Mouse (Mus musculus): ENCODE data around the gene Svs1.
A peak's percentile ranks its signal among the peaks of the same experiment; 100 is the strongest.

The Svs1 gene

DNA sequence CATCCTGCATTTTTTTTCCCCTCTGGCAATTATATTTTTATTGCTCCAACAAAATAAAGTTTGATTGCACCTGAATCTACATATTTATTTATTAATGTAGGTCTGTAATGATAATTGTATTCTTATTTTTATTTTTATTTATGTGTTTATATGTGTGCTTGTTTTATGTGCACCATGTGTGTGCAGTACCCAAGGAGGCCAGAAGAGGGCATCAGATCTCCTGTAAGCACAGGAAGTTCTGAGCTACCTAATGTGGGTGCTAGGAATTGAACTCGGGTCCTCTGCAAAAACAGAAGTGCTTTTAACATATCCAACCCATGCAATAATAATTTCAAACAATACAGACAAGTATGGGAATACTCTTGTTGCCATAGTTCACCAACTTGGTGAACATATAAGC, 23.0 kb downstream of the Svs1 start:
- no peak for DNase-seq (ENCODE audit: extremely low spot score, low read depth, low spot score)

DNA sequence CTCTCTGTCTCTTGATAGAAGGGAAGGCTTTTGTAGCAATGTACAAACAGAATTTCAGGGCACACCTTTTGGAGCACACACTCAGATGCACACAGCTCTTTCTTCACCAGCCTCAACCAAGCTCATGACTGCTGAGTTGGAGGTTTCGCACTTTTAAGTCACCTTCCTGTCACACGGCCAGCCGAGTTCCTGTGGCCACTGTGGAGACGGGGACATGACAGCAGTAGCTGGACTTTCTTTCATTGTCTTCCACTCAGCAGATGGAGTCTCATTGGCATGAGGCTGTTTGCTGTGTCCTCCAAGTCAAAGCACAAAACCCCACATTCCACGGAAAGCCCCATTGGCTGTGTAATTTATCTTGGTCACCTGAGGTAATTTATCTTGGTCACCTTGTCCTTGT, 24.5 kb downstream of the Svs1 start:
- no peak for DNase-seq (ENCODE audit: extremely low spot score, low read depth, low spot score)

- no peak for DNase-seq (ENCODE audit: extremely low spot score, low read depth, low spot score)
Measured at GRCm38 (mm10) chr6:49013023-49013422, 26.4 kb downstream of the Svs1 start.

DNA sequence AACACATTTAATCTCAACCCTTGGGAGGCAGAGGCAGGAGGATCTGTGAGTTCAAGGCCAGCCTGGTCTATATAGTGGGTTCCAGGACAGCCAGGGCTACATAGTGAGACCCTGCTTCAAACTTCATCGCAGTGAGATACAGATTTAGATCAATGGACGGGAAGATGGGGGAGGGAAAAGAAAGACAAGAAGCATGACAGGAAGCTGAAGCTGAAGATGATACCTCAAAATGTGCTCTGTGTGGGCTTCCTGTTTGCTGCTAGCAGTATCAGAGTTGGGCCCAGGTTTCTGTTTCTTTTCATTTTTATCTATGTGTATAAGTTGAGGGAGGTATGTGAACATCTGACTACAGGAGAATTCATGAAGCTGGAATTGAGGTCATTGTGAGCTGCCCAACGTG, 26.8 kb downstream of the Svs1 start:
- DNase-seq (ENCODE audit: extremely low spot score, low read depth, low spot score) = no peak

- no peak for DNase-seq (ENCODE audit: extremely low spot score, low read depth, low spot score)
Measured at GRCm38 (mm10) chr6:49017150-49017549, 30.5 kb downstream of the Svs1 start.

DNA sequence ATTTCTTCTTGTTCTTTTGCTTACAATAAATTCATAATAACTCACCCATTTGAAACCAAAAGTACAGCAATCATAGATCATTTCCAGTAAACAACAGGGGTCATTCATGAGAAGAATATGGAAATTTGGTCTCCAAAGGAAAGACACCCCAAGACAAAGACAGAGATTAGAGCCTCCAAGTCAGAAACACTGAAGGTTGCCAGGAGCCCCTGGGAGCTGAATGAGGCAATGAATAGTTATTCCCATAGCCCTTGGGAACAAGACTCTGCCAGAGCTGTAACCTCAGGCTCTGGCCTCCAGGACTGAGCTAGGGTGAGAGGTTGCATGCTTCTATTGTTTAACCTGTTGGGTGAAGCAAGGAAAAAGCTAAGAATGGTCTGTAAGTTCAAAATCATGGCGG, 32.7 kb downstream of the Svs1 start:
- no peak for DNase-seq (ENCODE audit: extremely low spot score, low read depth, low spot score)

- DNase-seq (ENCODE audit: extremely low spot score, low read depth, low spot score) = no peak
Measured at GRCm38 (mm10) chr6:49021141-49022012, 34.7 kb downstream of the Svs1 start.

DNA sequence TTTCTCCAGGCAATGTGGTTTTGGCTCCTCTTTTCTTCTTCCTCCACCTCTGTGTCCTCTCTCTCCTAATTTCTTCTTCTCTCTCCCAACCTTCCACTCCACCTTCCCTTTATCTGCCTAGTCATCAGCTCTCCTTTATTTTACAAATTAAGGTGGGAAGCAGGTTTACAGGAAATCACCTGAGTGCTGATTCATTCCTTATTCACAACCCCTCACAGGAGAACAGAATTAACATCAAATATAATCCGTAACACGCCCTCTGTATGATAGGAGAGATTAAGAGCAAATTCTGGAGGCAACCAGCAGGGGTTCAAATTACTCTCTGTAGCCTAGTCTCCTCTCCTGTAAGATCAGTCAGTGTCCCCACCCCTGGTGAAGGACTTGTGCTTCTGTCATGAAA, 35.7 kb downstream of the Svs1 start:
- no peak for DNase-seq (ENCODE audit: extremely low spot score, low read depth, low spot score)

DNA sequence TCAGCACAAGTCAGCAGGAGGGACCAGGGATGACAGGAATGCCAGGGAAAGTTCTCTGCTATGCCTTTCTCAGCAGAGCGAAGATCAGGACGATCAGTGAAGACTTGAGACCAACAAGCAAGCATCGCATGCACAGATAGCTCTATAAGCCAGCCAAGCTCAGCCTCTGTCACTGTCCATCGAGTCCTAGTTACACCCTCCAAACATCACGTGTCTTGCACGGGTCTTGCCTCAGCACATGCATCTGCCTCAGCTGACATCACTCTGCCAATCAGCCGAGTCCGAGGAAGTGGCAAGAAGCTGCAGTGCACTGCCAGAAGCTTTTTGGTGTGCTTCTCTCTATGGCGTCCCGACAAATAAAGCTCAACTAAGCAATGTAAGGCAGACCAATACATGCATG, 36.7 kb downstream of the Svs1 start:
- no peak for DNase-seq (ENCODE audit: extremely low spot score, low read depth, low spot score)

- no peak for DNase-seq (ENCODE audit: extremely low spot score, low read depth, low spot score)
Measured at GRCm38 (mm10) chr6:49025290-49025689, 38.6 kb downstream of the Svs1 start.

DNA sequence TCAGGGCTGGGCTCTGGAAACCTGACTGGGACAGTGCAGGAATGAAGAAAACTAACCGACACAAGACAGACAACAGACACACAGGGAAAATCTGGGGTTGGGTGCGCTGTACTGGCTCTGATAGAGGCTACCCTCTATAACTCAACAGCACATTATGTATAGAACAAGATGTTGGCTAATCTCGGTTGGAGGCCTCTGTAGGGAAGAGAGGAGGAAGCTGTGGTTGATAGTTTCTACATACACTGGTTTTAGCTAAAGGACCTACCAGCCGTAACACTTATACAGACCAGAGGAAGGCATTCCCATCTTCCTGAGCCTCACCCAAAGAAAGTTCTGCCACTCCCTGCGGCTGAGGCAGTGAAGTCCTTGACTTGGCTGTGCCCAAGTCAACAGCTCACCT, 39.8 kb downstream of the Svs1 start:
- no peak for DNase-seq (ENCODE audit: extremely low spot score, low read depth, low spot score)

DNA sequence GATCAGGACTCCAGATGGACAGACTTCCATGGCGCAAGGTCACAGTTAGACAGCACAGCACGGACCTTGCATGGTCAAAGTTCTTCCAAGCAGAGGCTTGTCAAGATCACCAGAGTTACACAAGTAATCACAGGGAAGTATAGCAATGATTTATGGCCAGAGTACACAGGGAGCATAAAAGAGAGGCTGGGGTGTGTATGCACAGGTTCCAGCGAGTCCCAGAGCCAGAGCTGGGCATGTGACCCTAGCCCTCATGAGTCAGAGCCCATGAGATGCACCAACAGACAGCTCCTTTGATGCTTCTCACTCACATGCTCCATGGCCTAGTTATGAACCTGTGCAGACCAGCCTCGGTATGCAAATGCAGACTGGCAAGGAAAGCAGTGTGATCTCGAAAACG, 41.4 kb downstream of the Svs1 start:
- no peak for DNase-seq (ENCODE audit: extremely low spot score, low read depth, low spot score)

DNA sequence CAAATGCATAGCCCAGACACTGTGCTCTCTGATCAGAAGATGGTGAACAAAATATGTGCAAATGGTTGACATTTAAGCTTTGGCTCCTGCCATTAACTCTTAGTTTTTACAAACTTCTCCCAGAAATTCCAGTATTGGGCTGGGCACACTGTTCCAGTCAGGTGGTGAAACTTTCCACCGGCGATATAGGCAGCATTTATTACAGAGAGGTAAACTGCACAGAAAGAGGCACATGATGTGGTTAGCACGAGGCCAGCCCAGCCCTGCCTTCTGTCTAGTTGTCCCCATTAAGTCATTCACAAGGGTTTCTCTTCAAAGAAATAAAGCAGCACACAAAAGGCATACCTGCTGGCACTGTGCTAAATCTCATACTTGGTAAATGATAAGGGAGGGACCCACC, 42.0 kb downstream of the Svs1 start:
- no peak for DNase-seq (ENCODE audit: extremely low spot score, low read depth, low spot score)

GRCm38 (mm10) chr6:49031230-49031629, 44.6 kb downstream of the Svs1 start:
- DNase-seq (ENCODE audit: extremely low spot score, low read depth, low spot score) = no peak

DNA sequence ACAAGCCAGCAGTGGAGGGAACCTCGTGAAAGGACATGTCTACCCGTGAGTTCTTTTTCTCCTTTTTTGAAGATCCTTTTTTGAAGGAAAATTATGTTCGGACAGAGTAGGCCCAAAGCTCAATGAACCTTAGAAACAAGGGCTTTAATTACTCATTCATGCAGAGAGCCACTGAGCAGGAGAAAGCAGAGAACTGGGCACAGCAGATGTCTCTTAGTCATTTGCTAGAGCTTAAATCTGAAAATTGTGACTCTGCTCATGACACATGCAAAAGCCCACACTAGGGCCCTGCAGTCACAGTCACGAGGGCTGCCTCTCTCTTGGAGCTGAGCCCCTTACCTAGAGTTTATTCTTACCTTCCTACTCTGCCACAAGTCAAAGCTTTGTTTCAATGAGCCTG, 46.1 kb downstream of the Svs1 start:
- DNase-seq (ENCODE audit: extremely low spot score, low read depth, low spot score) = no peak

- no peak for DNase-seq (ENCODE audit: extremely low spot score, low read depth, low spot score)
Measured at GRCm38 (mm10) chr6:49036275-49037267, 49.9 kb downstream of the Svs1 start, which contains the start of gene Gpnmb. Gene Gpnmb, plus strand, starts transcription at chr6:49036546.

DNA sequence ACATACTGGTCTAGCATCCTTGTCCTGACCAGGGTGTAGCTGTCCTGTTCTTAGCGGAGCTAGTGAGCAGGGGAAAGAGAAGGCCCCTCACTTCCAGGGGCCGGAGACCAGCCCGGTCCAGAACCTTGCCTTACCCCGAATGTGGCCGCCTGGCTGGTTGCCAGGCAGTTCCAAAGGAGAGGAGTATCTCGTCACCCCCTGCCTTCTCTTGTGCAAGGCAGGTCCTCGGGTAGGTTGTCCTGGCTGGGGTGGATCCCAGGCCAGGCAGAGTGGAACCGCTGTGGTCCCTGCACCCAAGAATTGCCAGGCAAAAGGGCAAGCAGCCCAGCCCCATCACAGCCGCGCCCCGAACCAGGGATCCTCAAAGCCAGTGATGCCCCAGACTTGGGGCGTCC, 50.6 kb downstream of the Svs1 start:
- DNase-seq (ENCODE audit: extremely low spot score, low read depth, low spot score) = no peak

- peak; percentile 30 for DNase-seq (ENCODE audit: extremely low spot score, low read depth, low spot score)
Measured at GRCm38 (mm10) chr6:49039470-49040180, 53.0 kb downstream of the Svs1 start.
